Mouse (Mus musculus) ovary, adult 2 months (tissue): Measurements from ENCODE around the gene Olfr1058. TPM values are rescaled to one million over a fixed set of nuclear protein-coding genes. Genes with fewer than 3 reads are reported as not detected.

Experiments
- polyA plus RNA-seq: library from polyadenylated mRNA; depleted of rRNA; stranded (reverse); fragments of >200 nt; gene quantifications from 2 replicates; pipeline ENCODE4 v1.2.3, GENCODE M21; 2012; rRNA removed

Olfr1058 gene
- not detected in 2 replicates for polyA plus RNA-seq

DNA sequence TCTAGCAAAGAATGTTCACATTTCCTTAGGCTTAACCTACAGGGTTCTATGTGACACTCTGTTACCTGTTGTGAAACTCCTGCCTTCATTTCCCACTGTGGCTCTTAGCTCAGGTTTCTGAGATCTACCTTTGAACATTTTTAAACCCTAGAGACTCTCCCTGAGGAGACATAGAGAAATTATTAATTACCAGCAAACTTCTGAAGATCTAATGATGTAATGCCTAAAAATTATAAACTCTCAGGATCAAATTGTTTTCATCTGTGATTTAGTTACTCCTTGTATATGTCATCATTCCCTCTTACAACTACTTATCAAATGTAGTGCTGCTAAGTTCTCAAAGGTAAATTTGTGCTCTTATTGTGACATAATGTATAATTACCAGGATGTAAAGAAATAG, at the start of gene Olfr1058:
TSS of gene Olfr1058 (minus strand) at position 101 of the 400 bp plus-strand sequence.

DNA sequence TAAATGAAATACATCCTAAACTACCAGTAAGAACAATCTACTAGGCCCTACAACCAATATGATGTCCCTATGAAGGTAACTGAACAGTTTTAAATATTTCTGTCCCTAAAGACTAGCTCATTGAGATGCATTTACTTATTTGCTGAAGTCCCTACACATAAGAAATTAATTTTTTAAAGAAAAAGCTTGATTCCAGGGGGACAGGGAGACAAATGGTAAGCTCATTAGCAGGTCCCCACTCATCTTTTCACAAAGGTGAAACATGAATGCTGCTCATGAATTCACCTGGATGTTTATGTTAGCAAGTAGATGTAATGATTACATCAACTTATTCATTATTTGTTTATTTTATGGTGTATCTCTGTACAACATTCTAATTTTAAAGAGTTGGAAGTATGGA, 38.3 kb upstream of the Olfr1058 start, which contains the start of gene Olfr1062:
TSS of gene Olfr1062 (minus strand) at position 101 of the 400 bp plus-strand sequence.

DNA sequence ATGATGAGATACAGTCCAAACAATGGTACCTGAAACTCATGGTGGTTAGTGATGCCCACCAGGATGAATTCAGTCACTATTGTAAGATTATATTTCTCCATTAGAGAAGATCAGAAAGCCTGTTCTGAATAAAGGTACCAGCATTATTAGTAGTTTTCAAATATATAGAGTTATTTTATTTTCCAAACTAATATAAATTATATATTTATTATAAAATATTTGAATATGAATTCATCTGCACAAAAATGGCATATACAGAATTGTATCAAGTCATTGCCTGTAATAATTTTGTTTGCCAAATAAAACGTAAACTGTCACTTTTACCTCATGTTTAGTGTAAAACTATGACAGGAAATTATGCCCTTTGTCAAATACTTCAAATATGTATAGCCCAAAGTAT, 25.6 kb upstream of the Olfr1058 start, which contains the start of gene Olfr1061:
TSS of gene Olfr1061 (minus strand) at position 101 of the 400 bp plus-strand sequence.

DNA sequence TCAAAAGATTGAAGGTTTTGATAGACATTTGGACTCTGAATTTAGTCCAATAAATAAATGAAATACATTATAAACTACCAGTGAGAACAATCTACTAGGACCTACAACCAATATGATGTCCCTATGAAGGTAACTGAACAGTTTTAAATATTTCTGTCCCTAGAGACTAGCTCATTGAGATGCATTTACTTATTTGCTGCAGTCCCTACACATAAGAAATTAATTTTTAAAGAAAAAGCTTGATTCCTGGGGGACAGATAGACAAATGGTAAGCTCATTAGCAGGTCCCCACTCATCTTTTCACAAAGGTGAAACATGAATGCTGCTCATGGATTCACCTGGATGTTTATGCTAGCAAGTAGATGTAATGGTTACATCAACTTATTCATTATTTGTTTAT, 10.1 kb downstream of the Olfr1058 start, which contains the start of gene Olfr1057:
TSS of gene Olfr1057 (minus strand) at position 101 of the 400 bp plus-strand sequence.

DNA sequence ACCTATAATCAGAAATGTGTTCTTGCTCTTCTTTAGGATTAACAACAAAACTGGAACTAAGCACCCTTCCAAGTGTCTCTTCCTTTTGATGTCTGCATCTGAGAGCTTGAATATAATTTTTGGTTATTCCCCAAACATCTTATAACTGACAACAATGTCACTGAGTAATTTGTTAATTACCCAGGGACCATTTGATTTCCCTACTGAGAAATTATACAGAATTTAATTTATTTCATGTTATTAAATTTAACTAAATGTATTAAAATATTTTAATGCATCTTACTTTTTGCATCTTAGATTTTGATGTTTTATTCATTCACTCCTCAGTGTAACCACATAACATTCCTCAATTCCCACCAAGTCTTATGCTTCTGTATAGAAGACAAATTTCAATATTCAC, 26.0 kb downstream of the Olfr1058 start, which contains the start of gene Olfr1056:
TSS of gene Olfr1056 (minus strand) at position 101 of the 400 bp plus-strand sequence.

DNA sequence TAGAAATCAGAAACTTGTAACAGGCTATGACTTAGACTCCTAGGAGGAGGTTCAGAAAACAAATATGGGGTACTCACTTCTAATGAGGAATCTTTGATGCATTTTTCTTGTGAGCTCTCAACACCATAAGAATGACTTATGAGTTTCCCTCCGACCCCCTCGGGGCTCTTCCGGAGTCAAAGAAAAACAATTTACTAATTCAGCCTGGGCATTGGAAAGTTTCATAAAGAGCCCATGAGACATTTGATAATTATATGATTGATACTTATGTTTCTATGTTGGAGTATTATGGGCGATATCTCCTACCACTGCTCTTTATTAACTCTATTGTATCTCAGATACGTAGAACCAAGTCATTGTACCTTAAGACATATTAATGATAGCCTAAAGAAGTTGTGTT, 38.2 kb downstream of the Olfr1058 start, which contains the start of gene Olfr1055:
TSS of gene Olfr1055 (minus strand) at position 101 of the 400 bp plus-strand sequence.

DNA sequence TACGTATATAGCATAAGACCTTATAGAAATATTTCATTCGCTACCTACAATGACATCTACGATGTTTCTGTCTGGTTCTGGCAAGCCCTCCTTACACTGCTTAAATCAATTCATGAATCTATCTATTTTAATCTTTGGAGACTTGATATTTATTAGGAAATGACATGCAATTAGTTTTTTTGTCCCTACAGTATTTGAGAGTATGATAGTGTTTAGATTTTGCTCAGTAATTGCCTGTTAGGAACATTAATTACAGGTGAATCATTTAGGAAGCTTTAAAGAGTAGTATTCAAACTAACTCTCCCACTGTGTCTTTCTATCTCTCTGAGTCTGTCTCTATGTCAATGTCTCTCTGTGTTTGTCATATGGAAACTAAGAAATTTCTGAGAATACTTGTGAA, 53.0 kb downstream of the Olfr1058 start, which contains the start of gene Olfr1054:
TSS of gene Olfr1054 (minus strand) at position 101 of the 400 bp plus-strand sequence.

Other genes with a start within 250 kb of the Olfr1058 start
- not detected in 2 replicates for gene Olfr1040, start 241.8 kb downstream of the Olfr1058 start, polyA plus RNA-seq
- not detected in 2 replicates for gene Olfr1042, start 226.7 kb downstream of the Olfr1058 start, polyA plus RNA-seq
- gene Olfr1043, start 221.0 kb downstream of the Olfr1058 start, polyA plus RNA-seq: not detected in 2 replicates
- gene Olfr1044, start 210.7 kb downstream of the Olfr1058 start, polyA plus RNA-seq: not detected in 2 replicates
- not detected in 2 replicates for gene Olfr52, start 202.9 kb downstream of the Olfr1058 start, polyA plus RNA-seq
- gene Olfr1045, start 185.6 kb downstream of the Olfr1058 start, polyA plus RNA-seq: not detected in 2 replicates
- not detected in 2 replicates for gene Olfr1046, start 169.2 kb downstream of the Olfr1058 start, polyA plus RNA-seq
- not detected in 2 replicates for gene Olfr1047, start 157.2 kb downstream of the Olfr1058 start, polyA plus RNA-seq
- gene Olfr1048, start 148.3 kb downstream of the Olfr1058 start, polyA plus RNA-seq: not detected in 2 replicates
- not detected in 2 replicates for gene Olfr1049, start 130.2 kb downstream of the Olfr1058 start, polyA plus RNA-seq
- not detected in 2 replicates for gene Olfr1051, start 109.5 kb downstream of the Olfr1058 start, polyA plus RNA-seq
- gene Olfr1052, start 96.1 kb downstream of the Olfr1058 start, polyA plus RNA-seq: not detected in 2 replicates
- not detected in 2 replicates for gene Olfr1053, start 73.3 kb downstream of the Olfr1058 start, polyA plus RNA-seq
- gene Olfr1054, start 53.1 kb downstream of the Olfr1058 start, polyA plus RNA-seq: not detected in 2 replicates
- gene Olfr1055, start 38.3 kb downstream of the Olfr1058 start, polyA plus RNA-seq: not detected in 2 replicates
- not detected in 2 replicates for gene Olfr1056, start 26.1 kb downstream of the Olfr1058 start, polyA plus RNA-seq
- gene Olfr1057, start 10.2 kb downstream of the Olfr1058 start, polyA plus RNA-seq: not detected in 2 replicates
- not detected in 2 replicates for gene Olfr1061, start 25.5 kb upstream of the Olfr1058 start, polyA plus RNA-seq
- not detected in 2 replicates for gene Olfr1062, start 38.2 kb upstream of the Olfr1058 start, polyA plus RNA-seq
- gene Olfr1065, start 62.0 kb upstream of the Olfr1058 start, polyA plus RNA-seq: not detected in 2 replicates
- gene Olfr1066, start 67.7 kb upstream of the Olfr1058 start, polyA plus RNA-seq: not detected in 2 replicates
- gene Olfr228, start 98.8 kb upstream of the Olfr1058 start, polyA plus RNA-seq: not detected in 2 replicates
- not detected in 2 replicates for gene Olfr1076, start 119.9 kb upstream of the Olfr1058 start, polyA plus RNA-seq
- not detected in 2 replicates for gene Olfr1079, start 153.9 kb upstream of the Olfr1058 start, polyA plus RNA-seq
- gene Olfr1080, start 169.7 kb upstream of the Olfr1058 start, polyA plus RNA-seq: not detected in 2 replicates
- not detected in 2 replicates for gene Olfr1082, start 210.4 kb upstream of the Olfr1058 start, polyA plus RNA-seq